Mouse (Mus musculus) layer of hippocampus, adult 6 months (tissue): ENCODE results near the gene Tlr2. TPM values are rescaled to one million over a fixed set of nuclear protein-coding genes. Genes with fewer than 3 reads are reported as not detected.

Experiments used
- long read RNA-seq, 2 experiments: library from polyadenylated mRNA; unstranded; transcript quantifications; one replicate each; pipeline ENCODE4 v2.0.0; 2019 to 2020
- polyA plus RNA-seq: library from polyadenylated mRNA; unstranded; fragments of <200 nt; fragmentation: Nextera tagmentation; gene quantifications from 2 replicates; pipeline ENCODE4 v1.2.3, GENCODE M21; 2021

Tlr2 gene
- polyA plus RNA-seq: 1.1 and 1.6 TPM in 2 replicates
- long read RNA-seq, experiment 1, partial matches to known transcripts: 0 of 4 reads
- long read RNA-seq, experiment 1, other reads (novel, unspliced or antisense): 2 of 4 reads
- long read RNA-seq, experiment 2, transcript Tlr2-201 (3 exons, 3,014 nt): major isoform, 12 of 15 reads
- long read RNA-seq, experiment 2, partial matches to known transcripts: 3 of 15 reads
- long read RNA-seq, experiment 2, other reads (novel, unspliced or antisense): 0 of 15 reads

GRCm38 (mm10) chr3:83841095-83841850, at the start of gene Tlr2:
Tlr2 (minus strand) TSS chr3:83841767.

Other genes with a start within 250 kb of the Tlr2 start
- 2.0 and 2.5 TPM in 2 replicates for gene Sfrp2, start 75.4 kb downstream of the Tlr2 start, polyA plus RNA-seq
- gene Tmem131l, start 198.4 kb upstream of the Tlr2 start, polyA plus RNA-seq: 2.7 and 2.9 TPM in 2 replicates